Mouse (Mus musculus): ENCODE measurements around the gene Rab40c. TPM values are rescaled to one million over a fixed set of nuclear protein-coding genes. Genes with fewer than 3 reads are reported as not detected.

Rab40c gene
- total RNA-seq, 4 experiments from 2014 or later: 33.9 to 65.0 (median 36.3) TPM

- no peak for DNase-seq
Measured at GRCm38 (mm10) chr17:25895891-25896290, 23.6 kb downstream of the Rab40c start.

- no peak for DNase-seq
Measured at GRCm38 (mm10) chr17:25895415-25895814, 24.1 kb downstream of the Rab40c start.

GRCm38 (mm10) chr17:25893975-25894617 is 25.4 kb downstream of the Rab40c start:
- no peak for DNase-seq

GRCm38 (mm10) chr17:25888837-25889236 is 30.7 kb downstream of the Rab40c start:
- no peak for DNase-seq

GRCm38 (mm10) chr17:25887467-25887866 is 32.1 kb downstream of the Rab40c start:
- no peak for DNase-seq

GRCm38 (mm10) chr17:25886806-25887205 is 32.7 kb downstream of the Rab40c start:
- DNase-seq: no peak

- no peak for DNase-seq
Measured at GRCm38 (mm10) chr17:25885636-25886035, 33.9 kb downstream of the Rab40c start.

- DNase-seq: no peak
Measured at GRCm38 (mm10) chr17:25883824-25884223, 35.7 kb downstream of the Rab40c start.

- DNase-seq: no peak
Measured at GRCm38 (mm10) chr17:25883268-25883667, 36.3 kb downstream of the Rab40c start.

- peak; percentile 24 for DNase-seq
Measured at GRCm38 (mm10) chr17:25882306-25882705, 37.2 kb downstream of the Rab40c start.

GRCm38 (mm10) chr17:25881691-25882090 is 37.8 kb downstream of the Rab40c start:
- DNase-seq: no peak

GRCm38 (mm10) chr17:25880913-25881641 is 38.5 kb downstream of the Rab40c start:
- DNase-seq: peak; percentile 28

GRCm38 (mm10) chr17:25880196-25880910 is 39.2 kb downstream of the Rab40c start, which contains the start of gene Wfikkn1:
Gene Wfikkn1 (minus strand): TSS chr17:25880858.
- DNase-seq: no peak

- DNase-seq: peak; percentile 13
Measured at GRCm38 (mm10) chr17:25879750-25880149, 39.8 kb downstream of the Rab40c start.

GRCm38 (mm10) chr17:25879261-25879660 is 40.3 kb downstream of the Rab40c start:
- DNase-seq: no peak

- DNase-seq: no peak
Measured at GRCm38 (mm10) chr17:25878611-25879180, 40.8 kb downstream of the Rab40c start.

- no peak for DNase-seq
Measured at GRCm38 (mm10) chr17:25877741-25878610, 41.6 kb downstream of the Rab40c start.

GRCm38 (mm10) chr17:25877025-25877424 is 42.5 kb downstream of the Rab40c start:
- DNase-seq: no peak

GRCm38 (mm10) chr17:25876347-25876915 is 43.1 kb downstream of the Rab40c start:
- DNase-seq: no peak

- DNase-seq: peak; percentile 86
Measured at GRCm38 (mm10) chr17:25875171-25876136, 44.1 kb downstream of the Rab40c start.

Measured in adrenal gland, adult 8-10 months (tissue).